Comparison of ENCODE assay signal across 9 mouse cellular contexts in the genomic region with DNA sequence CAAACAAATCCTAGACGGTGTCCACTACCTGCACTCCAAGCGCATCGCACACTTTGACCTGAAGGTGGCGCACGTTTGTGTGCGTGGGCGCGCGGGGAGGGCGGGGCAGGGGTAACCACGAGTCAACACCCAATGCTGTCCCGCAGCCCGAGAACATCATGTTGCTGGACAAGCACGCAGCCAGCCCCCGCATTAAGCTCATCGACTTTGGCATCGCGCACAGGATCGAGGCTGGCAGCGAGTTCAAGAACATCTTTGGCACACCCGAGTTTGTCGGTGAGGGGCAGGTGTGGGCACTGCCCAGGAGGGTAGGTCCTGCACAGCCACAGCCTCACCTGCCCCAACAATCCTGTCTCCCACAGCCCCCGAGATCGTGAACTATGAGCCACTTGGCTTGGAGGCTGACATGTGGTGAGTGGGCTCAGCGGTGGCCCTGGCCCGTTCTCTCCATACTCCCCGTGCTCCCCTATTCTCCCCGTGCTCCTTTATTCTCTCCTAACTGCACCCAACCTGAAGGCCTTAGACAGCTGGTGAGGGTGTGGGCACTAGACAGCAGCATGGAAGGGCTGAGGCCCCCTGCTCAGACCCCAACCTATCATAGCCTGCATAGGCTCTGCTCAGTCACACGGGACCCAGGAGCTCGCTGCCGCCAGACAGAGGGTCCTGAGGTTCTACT. TPM values are rescaled to one million over a fixed set of nuclear protein-coding genes. Genes with fewer than 3 reads are reported as not detected.
DNase-seq lines count a peak whose midpoint lies in the region; ATAC-seq and TF ChIP-seq lines count a peak whose summit lies in the region.
"Had no signal": no experiment of that assay in that cellular context is flagged by ENCODE, and none has a peak within 500 bp of the region (broad histone marks: within the 10 kb centered on the region; RNA-seq: fewer than 3 reads in every experiment).

No protein-coding gene starts in this region.

- H3K9ac ChIP-seq in forebrain, embryonic 11.5 days (ENCODE audit: low read length), result no peak overlapping the region
- H3K9ac ChIP-seq in stomach, postnatal 0 days (ENCODE audit: low read length), result no peak overlapping the region
- no peak overlapping the region for H3K9ac ChIP-seq in forebrain, embryonic 15.5 days (replicated peaks)
- H3K9ac ChIP-seq: neural tube, embryonic 13.5 days had no signal

- peak; percentile 75 for DNase-seq in forebrain, embryonic 11.5 days (ENCODE audit: low spot score)
- no peak for DNase-seq in forebrain, embryonic 10.5 days (ENCODE audit: extremely low spot score, low spot score)
- DNase-seq in spleen, adult 2 months (ENCODE audit: low read depth in 1 of 2, low spot score in 2 of 2), result no peak
- no peak for DNase-seq in spleen, postnatal 4 days (ENCODE audit: low spot score in 2 of 2)
- peak; percentile 48 for DNase-seq in limb, embryonic 10.5 days (ENCODE audit: low spot score)
- peak; percentile 77 for DNase-seq in stomach, postnatal 0 days (ENCODE audit: low spot score)
- DNase-seq in frontal cortex, postnatal 36 days (ENCODE audit: low spot score in 2 of 2), result no peak

- ATAC-seq in forebrain, embryonic 11.5 days (replicated peaks; ENCODE audit: low FRiP score), result no peak
- ATAC-seq in stomach, postnatal 0 days (ENCODE audit: low FRiP score, low TSS enrichment), result no peak
- ATAC-seq in forebrain, embryonic 15.5 days (replicated peaks), result no peak

- no peak overlapping the region for H3K27ac ChIP-seq in forebrain, embryonic 11.5 days (ENCODE audit: low read depth, low read length)
- H3K27ac ChIP-seq in forebrain, embryonic 10.5 days, result no peak overlapping the region
- H3K27ac ChIP-seq in spleen, adult 2 months (ENCODE audit: insufficient read depth, low read length), result no peak overlapping the region
- H3K27ac ChIP-seq in limb, embryonic 10.5 days, result no peak overlapping the region
- H3K27ac ChIP-seq in stomach, postnatal 0 days (replicated peaks), result peak overlapping the region; percentile 8; the same call in 1 of the 2 replicates
- H3K27ac ChIP-seq in forebrain, embryonic 15.5 days (replicated peaks), result no peak overlapping the region
- H3K27ac ChIP-seq: neural tube, embryonic 13.5 days had no signal

- 66% methylated on average over 31 of the region's 31 CpGs for WGBS in forebrain, embryonic 11.5 days
- WGBS in forebrain, embryonic 10.5 days, result 71% methylated on average over 31 of the region's 31 CpGs
- 83% methylated on average over 31 of the region's 31 CpGs for WGBS in spleen, adult 2 months
- WGBS in limb, embryonic 10.5 days, result 71% methylated on average over 31 of the region's 31 CpGs
- 67% methylated on average over 31 of the region's 31 CpGs for WGBS in stomach, postnatal 0 days
- WGBS in forebrain, embryonic 15.5 days, result 67% methylated on average over 31 of the region's 31 CpGs

- no peak for TF ChIP-seq EP300 in stomach, postnatal 0 days (optimal IDR thresholded peaks at IDR 0.05)

- no peaks in the 10 kb centered on the region for H3K9me3 ChIP-seq in forebrain, embryonic 11.5 days (ENCODE audit: control insufficient read depth, low read length)
- no peaks in the 10 kb centered on the region for H3K9me3 ChIP-seq in forebrain, embryonic 10.5 days
- H3K9me3 ChIP-seq in limb, embryonic 10.5 days (replicated peaks), result no peaks in the 10 kb centered on the region
- H3K9me3 ChIP-seq in stomach, postnatal 0 days (ENCODE audit: control insufficient read depth, low read length), result no peaks in the 10 kb centered on the region
- H3K9me3 ChIP-seq in forebrain, embryonic 15.5 days, result no peaks in the 10 kb centered on the region
- H3K9me3 ChIP-seq: neural tube, embryonic 13.5 days had no signal

- H3K27me3 ChIP-seq in forebrain, embryonic 11.5 days (ENCODE audit: control insufficient read depth, insufficient read depth, low read length), result peaks cover 17% of the 10 kb centered on the region
- peaks cover 27% of the 10 kb centered on the region for H3K27me3 ChIP-seq in forebrain, embryonic 10.5 days (ENCODE audit: poor library complexity, severe bottlenecking)
- no peaks in the 10 kb centered on the region for H3K27me3 ChIP-seq in spleen, adult 2 months (ENCODE audit: control insufficient read depth, insufficient read depth, low read length)
- peaks cover 26% of the 10 kb centered on the region for H3K27me3 ChIP-seq in limb, embryonic 10.5 days (ENCODE audit: low read depth, poor library complexity, severe bottlenecking)
- H3K27me3 ChIP-seq in stomach, postnatal 0 days (ENCODE audit: control insufficient read depth, insufficient read depth, low read length), result no peaks in the 10 kb centered on the region
- peaks cover 16% of the 10 kb centered on the region; the same call in 1 of the 2 replicates for H3K27me3 ChIP-seq in forebrain, embryonic 15.5 days

- peak; percentile 16; the same call in 1 of the 2 replicates for TF ChIP-seq CTCF in spleen, adult 2 months (IDR thresholded peaks at IDR 0.05; ENCODE audit: extremely low read depth, insufficient read depth, insufficient read length, insufficient replicate concordance)
- peak; percentile 79 for TF ChIP-seq CTCF in stomach, postnatal 0 days (IDR thresholded peaks at IDR 0.05; ENCODE audit: low read depth)

- H3K4me3 ChIP-seq in forebrain, embryonic 11.5 days (ENCODE audit: low read depth, low read length), result no peak overlapping the region
- no peak overlapping the region for H3K4me3 ChIP-seq in forebrain, embryonic 10.5 days
- no peak overlapping the region for H3K4me3 ChIP-seq in spleen, adult 2 months (ENCODE audit: extremely low read depth, insufficient read depth, insufficient read length)
- no peak overlapping the region for H3K4me3 ChIP-seq in limb, embryonic 10.5 days
- H3K4me3 ChIP-seq in stomach, postnatal 0 days (ENCODE audit: low read depth, low read length), result no peak overlapping the region
- H3K4me3 ChIP-seq in forebrain, embryonic 15.5 days, result no peak overlapping the region
- H3K4me3 ChIP-seq: neural tube, embryonic 13.5 days had no signal

- H3K36me3 ChIP-seq in forebrain, embryonic 11.5 days (ENCODE audit: control insufficient read depth, insufficient read depth, low read length), result no peaks in the 10 kb centered on the region; the same call in 1 of the 2 replicates
- peaks cover 53% of the 10 kb centered on the region for H3K36me3 ChIP-seq in forebrain, embryonic 10.5 days (replicated peaks)
- peaks cover 17% of the 10 kb centered on the region for H3K36me3 ChIP-seq in spleen, adult 2 months (ENCODE audit: control insufficient read depth, insufficient read depth, low read length)
- H3K36me3 ChIP-seq in limb, embryonic 10.5 days, result peaks cover 51% of the 10 kb centered on the region
- H3K36me3 ChIP-seq in stomach, postnatal 0 days (ENCODE audit: control insufficient read depth, insufficient read depth, low read length), result peaks cover 6% of the 10 kb centered on the region; the same call in 1 of the 2 replicates
- H3K36me3 ChIP-seq in forebrain, embryonic 15.5 days, result peaks cover 23% of the 10 kb centered on the region

- H3K4me2 ChIP-seq in forebrain, embryonic 11.5 days (ENCODE audit: low read depth, low read length, severe bottlenecking), result no peak overlapping the region
- no peak overlapping the region for H3K4me2 ChIP-seq in stomach, postnatal 0 days (replicated peaks; ENCODE audit: low read depth)
- H3K4me2 ChIP-seq in forebrain, embryonic 15.5 days (replicated peaks), result no peak overlapping the region
- H3K4me2 ChIP-seq: neural tube, embryonic 13.5 days had no signal

- H3K4me1 ChIP-seq in forebrain, embryonic 11.5 days (replicated peaks; ENCODE audit: control insufficient read depth, insufficient read depth, low read length), result peaks cover 13% of the 10 kb centered on the region
- peaks cover 43% of the 10 kb centered on the region for H3K4me1 ChIP-seq in forebrain, embryonic 10.5 days
- H3K4me1 ChIP-seq in spleen, adult 2 months (ENCODE audit: control insufficient read depth, insufficient read depth, insufficient read length), result peaks cover 19% of the 10 kb centered on the region
- H3K4me1 ChIP-seq in limb, embryonic 10.5 days, result peaks cover 32% of the 10 kb centered on the region
- H3K4me1 ChIP-seq in stomach, postnatal 0 days (replicated peaks; ENCODE audit: control insufficient read depth, insufficient read depth), result peaks cover 2% of the 10 kb centered on the region; the same call in 1 of the 2 replicates
- peaks cover 18% of the 10 kb centered on the region for H3K4me1 ChIP-seq in forebrain, embryonic 15.5 days

- no peak for TF ChIP-seq POLR2A in spleen, adult 2 months (IDR thresholded peaks at IDR 0.05; ENCODE audit: low read depth, low read length)

RNA-seq across cellular contexts. Expression of gene 4930442H23Rik, which starts 6.7 kb away (rescaled TPM):
- polyA plus RNA-seq in forebrain, embryonic 11.5 days (2014; fragmentation: Nextera tagmentation; extraction: Ambion mirVana), result not detected in 2 replicates
- polyA plus RNA-seq in forebrain, embryonic 10.5 days (2016; fragmentation: Nextera tagmentation; extraction: Ambion mirVana), result not detected in 2 replicates
- polyA plus RNA-seq in spleen, adult 2 months (2012; rRNA removed), result not detected in 2 replicates
- not detected in 2 replicates for polyA plus RNA-seq in limb, embryonic 10.5 days (2016; fragmentation: Nextera tagmentation; extraction: Ambion mirVana)
- polyA plus RNA-seq in stomach, postnatal 0 days (2015; fragmentation: Nextera tagmentation; extraction: Ambion mirVana), result 0.07 TPM in 1 of 2 replicates, not detected in the other
- polyA plus RNA-seq in forebrain, embryonic 15.5 days (2015; fragmentation: Nextera tagmentation; extraction: Ambion mirVana), result 0.14 and 0.19 TPM in 2 replicates
- polyA plus RNA-seq: neural tube, embryonic 13.5 days had no signal

RNA-seq across cellular contexts. Expression of gene Dapk3, which starts 7.6 kb away (rescaled TPM):
- polyA plus RNA-seq in forebrain, embryonic 11.5 days (2014; fragmentation: Nextera tagmentation; extraction: Ambion mirVana), result 54.8 and 59.3 TPM in 2 replicates
- 41.6 and 44.9 TPM in 2 replicates for polyA plus RNA-seq in forebrain, embryonic 10.5 days (2016; fragmentation: Nextera tagmentation; extraction: Ambion mirVana)
- 58.0 and 84.5 TPM in 2 replicates for polyA plus RNA-seq in spleen, adult 2 months (2012; rRNA removed)
- polyA plus RNA-seq in limb, embryonic 10.5 days (2016; fragmentation: Nextera tagmentation; extraction: Ambion mirVana), result 46.5 and 52.0 TPM in 2 replicates
- polyA plus RNA-seq in stomach, postnatal 0 days (2015; fragmentation: Nextera tagmentation; extraction: Ambion mirVana), result 44.6 and 51.8 TPM in 2 replicates
- polyA plus RNA-seq in forebrain, embryonic 15.5 days (2015; fragmentation: Nextera tagmentation; extraction: Ambion mirVana), result 56.8 and 61.3 TPM in 2 replicates

RNA-seq across cellular contexts. Expression of gene Nmrk2, which starts 11.5 kb away (rescaled TPM):
- polyA plus RNA-seq in forebrain, embryonic 11.5 days (2014; fragmentation: Nextera tagmentation; extraction: Ambion mirVana), result not detected in 2 replicates
- not detected in 2 replicates for polyA plus RNA-seq in forebrain, embryonic 10.5 days (2016; fragmentation: Nextera tagmentation; extraction: Ambion mirVana)
- polyA plus RNA-seq in spleen, adult 2 months (2012; rRNA removed), result not detected in 2 replicates
- not detected in 2 replicates for polyA plus RNA-seq in limb, embryonic 10.5 days (2016; fragmentation: Nextera tagmentation; extraction: Ambion mirVana)
- polyA plus RNA-seq in stomach, postnatal 0 days (2015; fragmentation: Nextera tagmentation; extraction: Ambion mirVana), result 0.07 TPM in 1 of 2 replicates, not detected in the other
- polyA plus RNA-seq in forebrain, embryonic 15.5 days (2015; fragmentation: Nextera tagmentation; extraction: Ambion mirVana), result 0.11 TPM in 1 of 2 replicates, not detected in the other
- polyA plus RNA-seq: neural tube, embryonic 13.5 days had no signal

RNA-seq across cellular contexts. Expression of gene Eef2, which starts 13.9 kb away (rescaled TPM):
- 467 and 501 TPM in 2 replicates for polyA plus RNA-seq in forebrain, embryonic 11.5 days (2014; fragmentation: Nextera tagmentation; extraction: Ambion mirVana)
- polyA plus RNA-seq in forebrain, embryonic 10.5 days (2016; fragmentation: Nextera tagmentation; extraction: Ambion mirVana), result 596 and 599 TPM in 2 replicates
- 1,457 and 1,736 TPM in 2 replicates for polyA plus RNA-seq in spleen, adult 2 months (2012; rRNA removed)
- polyA plus RNA-seq in limb, embryonic 10.5 days (2016; fragmentation: Nextera tagmentation; extraction: Ambion mirVana), result 575 and 611 TPM in 2 replicates
- polyA plus RNA-seq in stomach, postnatal 0 days (2015; fragmentation: Nextera tagmentation; extraction: Ambion mirVana), result 337 and 380 TPM in 2 replicates
- 633 and 637 TPM in 2 replicates for polyA plus RNA-seq in forebrain, embryonic 15.5 days (2015; fragmentation: Nextera tagmentation; extraction: Ambion mirVana)

RNA-seq across cellular contexts. Expression of gene Pias4, which starts 22.7 kb away (rescaled TPM):
- polyA plus RNA-seq in forebrain, embryonic 11.5 days (2014; fragmentation: Nextera tagmentation; extraction: Ambion mirVana), result 54.0 and 65.0 TPM in 2 replicates
- polyA plus RNA-seq in forebrain, embryonic 10.5 days (2016; fragmentation: Nextera tagmentation; extraction: Ambion mirVana), result 56.2 and 58.7 TPM in 2 replicates
- 36.1 and 45.8 TPM in 2 replicates for polyA plus RNA-seq in spleen, adult 2 months (2012; rRNA removed)
- 73.6 and 73.9 TPM in 2 replicates for polyA plus RNA-seq in limb, embryonic 10.5 days (2016; fragmentation: Nextera tagmentation; extraction: Ambion mirVana)
- polyA plus RNA-seq in stomach, postnatal 0 days (2015; fragmentation: Nextera tagmentation; extraction: Ambion mirVana), result 18.7 and 20.9 TPM in 2 replicates
- 54.9 and 57.8 TPM in 2 replicates for polyA plus RNA-seq in forebrain, embryonic 15.5 days (2015; fragmentation: Nextera tagmentation; extraction: Ambion mirVana)

Comparison
In these comparisons a context has a peak if more than half of its experiments do, and no peak if none do; other contexts are left out.
1. DNase-seq: peak in forebrain, embryonic 11.5 days (single experiment), limb, embryonic 10.5 days (single experiment) and stomach, postnatal 0 days (single experiment); none in forebrain, embryonic 10.5 days (single experiment), spleen, adult 2 months (0 of 2), spleen, postnatal 4 days (0 of 2) and frontal cortex, postnatal 36 days (0 of 2).